Mouse (Mus musculus) layer of hippocampus, adult 9-11 months (tissue): ENCODE measurements at regions not wholly inside any gene's neighbourhood (a gene's known extent, or its start where the extent isn't known, plus 50 kb on each side); places are given as distances from the start of the nearest gene placed in this dataset.

Source experiments
- DNase-seq: peaks from one replicate; pipeline ENCODE4 v3.0.0; 2022

- DNase-seq, result peak; percentile 33
Measured at GRCm38 (mm10) chr2:170675731-170676130, 55.9 kb upstream of the Dok5 start.

GRCm38 (mm10) chr2:170673683-170674082, 57.9 kb upstream of the Dok5 start:
- no peak for DNase-seq

DNA sequence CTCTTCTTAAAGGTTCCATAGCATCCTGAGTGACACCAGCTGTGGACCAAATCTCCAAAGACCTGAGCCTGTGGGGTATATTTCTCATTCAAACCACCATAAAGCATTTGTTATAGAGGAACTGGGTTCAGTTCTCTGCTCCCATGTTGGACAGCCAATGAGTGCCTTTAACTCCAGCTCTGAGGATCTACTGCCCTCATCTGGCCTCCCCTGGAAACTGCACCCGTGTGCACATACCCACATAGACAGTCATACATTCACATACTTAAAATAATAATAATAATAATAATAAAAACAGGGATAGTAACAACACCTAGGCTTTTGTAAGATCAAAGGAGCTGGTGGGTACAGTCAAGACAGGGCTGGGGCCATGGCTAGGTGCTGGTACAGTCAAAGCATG, 58.8 kb upstream of the Dok5 start:
- DNase-seq, result no peak

DNA sequence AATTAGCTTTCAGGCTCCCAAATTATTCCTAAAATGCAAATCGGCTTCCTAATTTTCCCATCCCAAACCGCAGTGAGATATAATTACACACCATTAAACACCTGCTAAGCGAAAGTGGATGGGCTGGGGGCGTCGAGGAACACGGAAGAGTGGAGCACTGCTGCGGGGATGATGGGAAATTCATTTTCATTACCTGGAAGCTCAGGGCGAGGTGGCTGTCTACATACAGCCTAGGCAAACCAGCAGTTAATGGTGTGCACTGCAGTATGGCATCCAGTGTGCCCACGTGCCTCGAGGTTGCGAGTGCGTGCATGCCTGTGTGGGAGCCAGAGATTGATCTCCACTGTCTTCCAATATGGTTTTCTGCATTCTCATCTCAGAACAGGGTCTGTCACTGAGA, 62.6 kb upstream of the Dok5 start:
- DNase-seq, result no peak

- DNase-seq, result no peak
Measured at GRCm38 (mm10) chr2:170668497-170668896, 63.1 kb upstream of the Dok5 start.

- peak; percentile 72 for DNase-seq
Measured at GRCm38 (mm10) chr2:170662069-170662980, 60.5 kb upstream of the 4930470P17Rik start.

DNA sequence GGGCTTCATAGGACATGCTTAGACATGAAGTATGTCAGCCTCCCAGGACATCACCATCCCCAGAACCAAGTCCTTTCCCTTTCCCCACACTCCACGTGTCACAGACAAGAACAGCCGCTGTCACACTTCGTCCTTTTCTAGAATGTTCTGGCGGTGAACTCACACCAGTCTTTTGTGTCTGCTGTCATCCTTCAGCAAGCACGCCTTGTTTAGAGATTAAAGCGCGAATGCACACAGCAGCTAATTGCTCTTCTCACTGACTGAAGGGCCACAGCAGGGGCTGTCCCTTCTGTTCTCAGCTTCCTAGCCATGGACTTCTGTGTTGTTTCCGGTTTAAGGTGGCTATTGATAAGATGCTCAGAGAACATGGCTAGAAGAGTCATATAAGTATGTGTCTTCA, 57.5 kb upstream of the 4930470P17Rik start:
- no peak for DNase-seq

- DNase-seq, result no peak
Measured at GRCm38 (mm10) chr2:170658520-170658919, 56.7 kb upstream of the 4930470P17Rik start.

- no peak for DNase-seq
Measured at GRCm38 (mm10) chr2:170657821-170658221, 56.0 kb upstream of the 4930470P17Rik start.

GRCm38 (mm10) chr2:170652128-170652527, 50.3 kb upstream of the 4930470P17Rik start:
- peak; percentile 53 for DNase-seq
